Mouse (Mus musculus) heart, postnatal 0 days (tissue): ENCODE results near the gene Pigk.
"Not testable (repeated sequence)": the region's sequence is repeated elsewhere in the genome, so short reads cannot be mapped to it uniquely, and the experiment has no call there.

Source experiments
- CTCF ChIP-seq: IDR thresholded peaks from 2 replicates; pipeline ENCODE4 v1.5.1; 2016; ENCODE audit warnings: antibody characterized with exemption, control low read depth, low read depth
- EP300 ChIP-seq: IDR thresholded peaks from 2 replicates; pipeline ENCODE4 v1.6.1; 2016; ENCODE audit warnings: antibody characterized with exemption, low read depth

DNA sequence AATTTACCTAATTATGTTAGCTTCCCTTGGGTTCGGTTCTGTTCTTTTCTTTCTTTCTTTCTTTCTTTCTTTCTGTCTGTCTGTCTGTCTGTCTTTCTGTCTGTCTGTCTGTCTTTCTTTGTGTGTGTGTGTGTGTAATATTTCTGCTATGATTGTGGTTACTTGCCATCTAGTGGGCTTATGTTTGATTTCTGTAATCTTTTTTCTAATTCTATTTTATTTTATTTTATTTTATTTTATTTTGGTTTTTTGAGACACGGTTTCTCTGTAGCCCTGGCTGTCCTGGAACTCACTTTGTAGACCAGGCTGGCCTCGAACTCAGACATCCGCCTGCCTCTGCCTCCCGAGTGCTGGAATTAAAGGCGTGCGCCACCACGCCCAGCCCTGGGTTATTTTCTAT lies 12.4 kb upstream of the Pigk start:
- not testable (repeated sequence) for TF ChIP-seq EP300, CTCF
